Mouse (Mus musculus) MEL (cell line): ENCODE data around the gene Ror2. TPM values are rescaled to one million over a fixed set of nuclear protein-coding genes. Genes with fewer than 3 reads are reported as not detected.

Experiments
- DNase-seq: peaks from one replicate; pipeline ENCODE4 v3.0.0; 2011; ENCODE audit warnings: low read depth, low spot score
- H3K27ac ChIP-seq: 2 replicates; pipeline ENCODE4 v1.5.1; 2012; ENCODE audit warnings: low read depth, mild to moderate bottlenecking, control low read depth, low read length, moderate library complexity; ENCODE audit not compliant: control insufficient read depth
- H3K27me3 ChIP-seq, 2 experiments: fragments of 150-350 bp in 1 of 2; sonication (generic) in 1 of 2; 2 replicates each; pipeline ENCODE4 v1.6.1; 2012; ENCODE audit warnings: low read length in 2 of 2, mild to moderate bottlenecking in 2 of 2, improper control_type of control experiment in 1 of 2, moderate library complexity in 1 of 2; ENCODE audit not compliant: insufficient read depth in 2 of 2, control insufficient read depth in 1 of 2
- H3K36me3 ChIP-seq, 2 experiments: 2 replicates each; pipeline ENCODE4 v1.6.1; 2012 to 2014; ENCODE audit warnings: low read length in 2 of 2, improper control_type of control experiment in 1 of 2, inconsistent platforms in 1 of 2, mild to moderate bottlenecking in 1 of 2; ENCODE audit not compliant: insufficient read depth in 2 of 2, control insufficient read depth in 1 of 2
- H3K4me1 ChIP-seq, 2 experiments: fragments of 150-350 bp in 1 of 2; sonication (generic) in 1 of 2; 2 replicates each; pipeline ENCODE4 v1.6.1; 2012; ENCODE audit warnings: low read length in 2 of 2, improper control_type of control experiment in 1 of 2, mild to moderate bottlenecking in 1 of 2; ENCODE audit not compliant: insufficient read depth in 2 of 2, control insufficient read depth in 1 of 2
- H3K4me3 ChIP-seq, 2 experiments: fragments of 150-350 bp in 1 of 2; sonication (generic) in 1 of 2; 2 replicates each; pipeline ENCODE4 v1.5.1; 2012; ENCODE audit warnings: low read depth in 2 of 2, low read length in 2 of 2, mild to moderate bottlenecking in 2 of 2, moderate library complexity in 2 of 2, control low read depth in 1 of 2, improper control_type of control experiment in 1 of 2; ENCODE audit not compliant: control insufficient read depth in 1 of 2, insufficient read depth in 1 of 2
- H3K79me2 ChIP-seq: 2 replicates; pipeline ENCODE4 v1.6.1; 2012; ENCODE audit warnings: mild to moderate bottlenecking, low read length, moderate library complexity; ENCODE audit not compliant: control insufficient read depth, poor library complexity, insufficient read depth
- H3K9ac ChIP-seq: 2 replicates; pipeline ENCODE4 v1.6.1; 2012; ENCODE audit warnings: low read depth, mild to moderate bottlenecking, control low read depth, low read length, moderate library complexity; ENCODE audit not compliant: control insufficient read depth, poor library complexity, severe bottlenecking
- H3K9me3 ChIP-seq: fragments of 150-350 bp; sonication (generic); replicated peaks from 2 replicates; pipeline ENCODE4 v1.6.1; 2012; ENCODE audit warnings: mild to moderate bottlenecking, low read length, improper control_type of control experiment, moderate library complexity; ENCODE audit not compliant: insufficient read depth
- BHLHE40 ChIP-seq: IDR thresholded peaks from 2 replicates; pipeline ENCODE4 v1.6.1; 2012; ENCODE audit warnings: low read depth, mild to moderate bottlenecking, inconsistent platforms, low read length, improper control_type of control experiment, borderline replicate concordance
- CTCF ChIP-seq, 3 experiments: IDR thresholded peaks in 2 of 3; conservative IDR thresholded peaks in 1 of 3; 2 replicates each; pipeline ENCODE4 v1.5.1; 2011 to 2012; ENCODE audit warnings: low read length in 3 of 3, low read depth in 2 of 3, mild to moderate bottlenecking in 2 of 3, improper control_type of control experiment in 1 of 3, inconsistent platforms in 1 of 3, mixed read lengths in 1 of 3, moderate library complexity in 1 of 3; ENCODE audit not compliant: control insufficient read depth in 1 of 3, insufficient read depth in 1 of 3, poor library complexity in 1 of 3, severe bottlenecking in 1 of 3
- E2F4 ChIP-seq: IDR thresholded peaks from 2 replicates; pipeline ENCODE4 v1.6.1; 2011; ENCODE audit warnings: low read depth, low read length, improper control_type of control experiment, borderline replicate concordance
- ELF1 ChIP-seq: IDR thresholded peaks from 2 replicates; pipeline ENCODE4 v1.6.1; 2014; ENCODE audit warnings: low read depth, mild to moderate bottlenecking, inconsistent platforms, low read length, improper control_type of control experiment, moderate library complexity
- EP300 ChIP-seq, 2 experiments: IDR thresholded peaks; 2 replicates each; pipeline ENCODE4 v1.6.1; 2011; ENCODE audit warnings: improper control_type of control experiment in 2 of 2, low read length in 2 of 2, low read depth in 1 of 2, mild to moderate bottlenecking in 1 of 2
- GABPA ChIP-seq: IDR thresholded peaks from 2 replicates; pipeline ENCODE4 v1.6.1; 2012; ENCODE audit warnings: low read depth, mild to moderate bottlenecking, inconsistent platforms, low read length, improper control_type of control experiment, moderate library complexity
- HCFC1 ChIP-seq: IDR thresholded peaks from 2 replicates; pipeline ENCODE4 v1.6.1; 2012; ENCODE audit warnings: low read depth, mild to moderate bottlenecking, inconsistent platforms, low read length, improper control_type of control experiment, moderate library complexity
- JUND ChIP-seq: IDR thresholded peaks from 2 replicates; pipeline ENCODE4 v1.6.1; 2011; ENCODE audit warnings: low read depth, mild to moderate bottlenecking, improper control_type of control experiment, low read length
- MAFK ChIP-seq: IDR thresholded peaks from 2 replicates; pipeline ENCODE4 v1.6.1; 2011; ENCODE audit warnings: low read depth, mild to moderate bottlenecking, low read length, improper control_type of control experiment, borderline replicate concordance
- MAX ChIP-seq: IDR thresholded peaks from 2 replicates; pipeline ENCODE4 v1.6.1; 2011; ENCODE audit warnings: low read length, improper control_type of control experiment
- MAZ ChIP-seq: IDR thresholded peaks from 2 replicates; pipeline ENCODE4 v1.6.1; 2012; ENCODE audit warnings: low read depth, mild to moderate bottlenecking, inconsistent platforms, low read length, improper control_type of control experiment
- MXI1 ChIP-seq: IDR thresholded peaks from 2 replicates; pipeline ENCODE4 v1.6.1; 2011; ENCODE audit warnings: mild to moderate bottlenecking, low read depth, low read length, improper control_type of control experiment
- MYB ChIP-seq: IDR thresholded peaks from 2 replicates; pipeline ENCODE4 v1.6.1; 2011; ENCODE audit warnings: mild to moderate bottlenecking, low read depth, low read length, improper control_type of control experiment
- NELFE ChIP-seq: IDR thresholded peaks from 2 replicates; pipeline ENCODE4 v1.6.1; 2011; ENCODE audit warnings: low read depth, low read length, improper control_type of control experiment
- NRF1 ChIP-seq: IDR thresholded peaks from 2 replicates; pipeline ENCODE4 v1.6.1; 2014; ENCODE audit warnings: low read depth, mild to moderate bottlenecking, inconsistent platforms, low read length, improper control_type of control experiment, moderate library complexity; ENCODE audit not compliant: poor library complexity, insufficient read depth, severe bottlenecking
- POLR2A ChIP-seq, 2 experiments: IDR thresholded peaks; 2 replicates each; pipeline ENCODE4 v1.6.1; 2011 to 2012; ENCODE audit warnings: low read length in 2 of 2, mild to moderate bottlenecking in 2 of 2, control low read depth in 1 of 2, improper control_type of control experiment in 1 of 2, low read depth in 1 of 2, moderate library complexity in 1 of 2; ENCODE audit not compliant: control insufficient read depth in 1 of 2, insufficient read depth in 1 of 2, poor library complexity in 1 of 2
- POLR2AphosphoS5 ChIP-seq: IDR thresholded peaks from 2 replicates; pipeline ENCODE4 v1.6.1; 2012; ENCODE audit warnings: low read depth, borderline replicate concordance, mild to moderate bottlenecking, inconsistent platforms, low read length, moderate library complexity, mixed read lengths
- RAD21 ChIP-seq: IDR thresholded peaks from 2 replicates; pipeline ENCODE4 v1.6.1; 2011; ENCODE audit warnings: mild to moderate bottlenecking, low read depth, low read length, improper control_type of control experiment
- SIN3A ChIP-seq: IDR thresholded peaks from 2 replicates; pipeline ENCODE4 v1.6.1; 2012; ENCODE audit warnings: low read length, improper control_type of control experiment, inconsistent platforms
- SMC3 ChIP-seq: IDR thresholded peaks from 2 replicates; pipeline ENCODE4 v1.6.1; 2011; ENCODE audit warnings: low read depth, low read length, improper control_type of control experiment
- TBP ChIP-seq: IDR thresholded peaks from 2 replicates; pipeline ENCODE4 v1.8.0; 2011; ENCODE audit warnings: low read depth, low read length, improper control_type of control experiment
- TCF12 ChIP-seq: IDR thresholded peaks from 2 replicates; pipeline ENCODE4 v1.6.1; 2014; ENCODE audit warnings: low read depth, mild to moderate bottlenecking, inconsistent platforms, low read length, improper control_type of control experiment, moderate library complexity
- UBTF ChIP-seq: IDR thresholded peaks from 2 replicates; pipeline ENCODE4 v1.6.1; 2012; ENCODE audit warnings: low read depth, mild to moderate bottlenecking, inconsistent platforms, low read length, improper control_type of control experiment, moderate library complexity, borderline replicate concordance; ENCODE audit not compliant: insufficient read depth
- USF1 ChIP-seq: IDR thresholded peaks from 2 replicates; pipeline ENCODE4 v1.6.1; 2014; ENCODE audit warnings: low read depth, mild to moderate bottlenecking, inconsistent platforms, low read length, improper control_type of control experiment, moderate library complexity
- ZC3H11A ChIP-seq: IDR thresholded peaks from 2 replicates; pipeline ENCODE4 v1.6.1; 2012; ENCODE audit warnings: low read depth, mild to moderate bottlenecking, inconsistent platforms, low read length, improper control_type of control experiment
- ZMIZ1 ChIP-seq: IDR thresholded peaks from 2 replicates; pipeline ENCODE4 v1.6.1; 2012; ENCODE audit warnings: low read depth, mild to moderate bottlenecking, inconsistent platforms, low read length, improper control_type of control experiment, moderate library complexity
- ZNF384 ChIP-seq: IDR thresholded peaks from 2 replicates; pipeline ENCODE4 v1.6.1; 2012; ENCODE audit warnings: low read depth, mild to moderate bottlenecking, inconsistent platforms, low read length, improper control_type of control experiment
- polyA plus RNA-seq, 2 experiments: library from polyadenylated mRNA; stranded (reverse) in 1 of 2; unstranded in 1 of 2; fragments of >175 nt in 1 of 2; fragments of >200 nt in 1 of 2; gene quantifications; 2 replicates each; pipeline versions ENCODE4 v1.2.1 to v1.2.4; 2012; ENCODE audit warnings: low replicate concordance in 2 of 2, low read depth in 1 of 2; ENCODE audit not compliant: insufficient read length in 2 of 2, insufficient read depth in 1 of 2, missing spikeins in 1 of 2
- total RNA-seq: library from RNA; depleted of rRNA; stranded (reverse); fragments of 300-350 nt; gene quantifications from 2 replicates; pipeline ENCODE4 v1.2.3, GENCODE M21; 2012

The Ror2 gene
- total and polyA plus RNA-seq, 3 experiments = not detected

DNA sequence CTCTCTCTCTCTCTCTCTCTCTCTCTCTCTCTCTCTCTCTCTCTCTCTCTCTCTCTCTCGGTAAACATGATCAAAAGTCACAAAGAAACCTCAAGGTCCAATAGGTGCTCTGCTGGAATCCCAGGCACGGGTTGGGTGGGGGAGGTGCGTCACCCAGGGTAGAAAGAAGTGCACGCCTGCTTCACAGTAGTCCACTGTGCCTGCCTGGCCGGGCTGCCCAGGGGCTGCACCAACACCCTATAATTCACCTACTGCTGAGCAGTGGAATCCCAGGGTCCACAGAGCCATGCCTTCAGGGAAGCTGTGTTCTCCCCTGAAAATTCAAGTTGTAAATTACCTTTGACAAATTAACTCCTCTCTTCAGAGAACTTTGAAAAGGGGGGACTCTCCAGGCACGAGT is 58.9 kb downstream of the Ror2 start:
- no peaks in the 10 kb centered on the region for H3K9me3 ChIP-seq
- no peaks in the 10 kb centered on the region for H3K4me1 ChIP-seq
- H3K9ac ChIP-seq = no peak overlapping the region
- H3K4me3 ChIP-seq = no peak overlapping the region
- H3K27me3 ChIP-seq = no peaks in the 10 kb centered on the region
- no peaks in the 10 kb centered on the region for H3K36me3 ChIP-seq
- no peak overlapping the region for H3K27ac ChIP-seq
- no peak for DNase-seq
- H3K79me2 ChIP-seq = no peaks in the 10 kb centered on the region
- TF ChIP-seq BHLHE40 = no peak
- no peak for TF ChIP-seq ZMIZ1
- TF ChIP-seq MYB = no peak
- TF ChIP-seq ELF1 = no peak
- TF ChIP-seq EP300 (IDR thresholded peaks at IDR 0.05; ENCODE audit: low read depth in 1 of 2, low read length in 2 of 2) = no peak
- TF ChIP-seq RAD21 = no peak
- TF ChIP-seq GABPA = no peak
- no peak for TF ChIP-seq HCFC1
- no peak for TF ChIP-seq UBTF
- TF ChIP-seq POLR2AphosphoS5 = no peak
- TF ChIP-seq MXI1 = no peak
- TF ChIP-seq CTCF (IDR thresholded peaks at IDR 0.05 in 2 of 3, conservative IDR thresholded peaks at IDR 0.05 in 1 of 3; ENCODE audit: control insufficient read depth in 1 of 3, insufficient read depth in 1 of 3, low read depth in 2 of 3, low read length in 3 of 3, poor library complexity in 1 of 3, severe bottlenecking in 1 of 3) = no peak
- TF ChIP-seq ZNF384 = no peak
- no peak for TF ChIP-seq JUND
- no peak for TF ChIP-seq TCF12
- TF ChIP-seq MAFK = no peak
- TF ChIP-seq NELFE = no peak
- TF ChIP-seq POLR2A (IDR thresholded peaks at IDR 0.05; ENCODE audit: control insufficient read depth in 1 of 2, insufficient read depth in 1 of 2, low read depth in 1 of 2, low read length in 2 of 2, poor library complexity in 1 of 2) = no peak
- TF ChIP-seq TBP = no peak
- no peak for TF ChIP-seq ZC3H11A

DNA sequence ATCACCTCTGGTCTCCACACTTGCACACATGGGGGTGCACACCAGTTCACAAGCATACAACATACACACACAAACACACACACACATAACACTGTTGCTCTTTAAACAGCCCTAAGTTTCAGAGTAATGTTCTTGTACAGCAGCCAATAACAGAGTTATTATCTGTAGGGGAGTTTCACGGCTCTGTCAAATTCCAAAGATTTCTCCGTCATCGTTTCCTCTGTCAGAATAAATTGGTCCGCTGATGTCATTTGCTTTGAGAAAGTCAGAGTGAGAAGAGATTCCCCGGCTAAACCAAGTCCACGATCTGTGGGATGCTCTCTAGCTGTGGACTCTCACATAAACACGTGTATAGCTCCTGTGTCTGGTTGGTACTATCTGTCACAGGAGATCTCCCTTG is 59.5 kb downstream of the Ror2 start:
- TF ChIP-seq SMC3 = no peak
- TF ChIP-seq TBP = no peak
- TF ChIP-seq GABPA = no peak
- TF ChIP-seq ZMIZ1 = no peak
- TF ChIP-seq MAFK = no peak
- no peak for TF ChIP-seq MAX
- no peak for TF ChIP-seq HCFC1
- TF ChIP-seq TCF12 = no peak
- TF ChIP-seq SIN3A = no peak
- TF ChIP-seq EP300 (IDR thresholded peaks at IDR 0.05; ENCODE audit: low read depth in 1 of 2, low read length in 2 of 2) = no peak
- no peak for TF ChIP-seq E2F4
- no peak for TF ChIP-seq MXI1
- no peak for TF ChIP-seq NRF1
- no peak for TF ChIP-seq USF1
- TF ChIP-seq MAZ = no peak
- Histone ChIP-seq H3K9me3 (no peaks in the 10 kb centered on the region), H3K4me3 (no peak overlapping the region)

More for the DNA sequence above, 59.5 kb downstream of the Ror2 start:
- no peak for DNase-seq
- no peak overlapping the region for H3K27ac ChIP-seq
- H3K36me3 ChIP-seq = no peaks in the 10 kb centered on the region
- no peak overlapping the region for H3K9ac ChIP-seq
- no peaks in the 10 kb centered on the region for H3K4me1 ChIP-seq
- H3K27me3 ChIP-seq = no peaks in the 10 kb centered on the region
- no peaks in the 10 kb centered on the region for H3K79me2 ChIP-seq
